Mouse (Mus musculus) megakaryocyte, embryonic 14.5 days (primary cell): ENCODE measurements around the gene Mgat2.

Experiments
- FLI1 ChIP-seq: IDR thresholded peaks from 2 replicates; pipeline ENCODE4 v1.6.1; 2012; ENCODE audit warnings: low read length, inconsistent platforms, mixed read lengths
- GATA1 ChIP-seq: IDR thresholded peaks from 3 replicates; pipeline ENCODE4 v1.6.1; 2012; ENCODE audit warnings: mixed read lengths, low read length, inconsistent platforms, borderline replicate concordance

DNA sequence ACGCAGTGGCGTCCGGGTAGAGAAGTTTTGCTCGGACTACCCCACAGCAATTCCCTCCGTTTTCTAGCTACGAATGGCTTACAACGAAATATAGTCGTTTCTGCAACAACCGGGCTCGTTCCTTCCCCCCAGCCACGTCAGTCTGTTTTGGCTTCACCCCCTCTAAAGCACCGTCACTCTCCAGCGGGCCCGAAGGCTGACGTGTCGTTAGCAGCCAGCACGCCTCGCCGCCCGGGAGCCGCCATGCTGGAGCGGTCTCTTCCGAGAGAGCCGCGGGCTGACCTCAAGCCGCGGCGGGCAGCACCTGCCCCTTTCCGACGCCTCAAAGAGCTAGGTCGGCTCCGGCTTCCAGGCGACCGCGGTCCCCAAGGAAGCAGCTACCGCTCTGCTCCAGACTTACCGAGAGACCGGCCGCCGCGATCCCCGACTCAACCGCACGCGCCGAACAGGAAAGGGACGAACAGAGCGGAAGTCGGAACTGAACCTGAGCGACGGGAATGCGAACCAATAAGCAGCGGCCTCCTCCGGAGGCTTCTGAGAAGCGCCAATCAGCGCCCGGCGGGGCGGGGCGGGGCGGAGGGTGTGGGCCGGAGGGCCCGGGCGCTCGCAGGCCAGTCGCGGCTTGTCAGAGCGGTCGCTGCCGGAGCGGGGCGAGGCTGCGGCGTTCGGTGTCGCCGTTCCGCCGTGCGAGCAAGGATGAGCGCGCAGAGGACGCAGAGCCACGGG, at the start of gene Mgat2, which contains the start of gene Rpl36al:
- TF ChIP-seq GATA1 (no peak), FLI1 (no peak)
